Mouse (Mus musculus): ENCODE results near the gene Hist3h2a.

DNA sequence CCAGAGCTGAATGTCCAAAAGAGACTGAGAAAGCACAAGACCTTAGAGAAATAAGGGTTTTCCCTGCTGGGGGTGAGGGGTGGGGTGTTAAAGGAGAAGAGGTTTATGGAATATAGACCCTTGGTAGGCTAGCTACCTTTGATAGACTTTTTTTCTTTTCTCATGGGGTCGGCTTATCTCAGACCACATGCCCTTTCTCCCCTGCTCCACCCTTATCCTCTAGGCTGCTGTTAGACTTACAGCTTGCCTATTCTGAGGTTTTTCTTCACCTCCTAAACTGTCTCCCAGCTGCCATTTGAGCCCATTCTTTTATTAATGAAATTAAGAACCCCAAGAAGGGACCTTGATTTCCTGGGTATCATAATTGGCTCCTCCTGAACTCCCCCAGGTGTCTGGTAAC lies 40.7 kb upstream of the Hist3h2a start:
- TF ChIP-seq POLR2A (IDR thresholded peaks at IDR 0.05; ENCODE audit: insufficient read depth, low read length) (no peak), CTCF (IDR thresholded peaks at IDR 0.05; ENCODE audit: low read depth, low read length) (no peak)

All from ES-Bruce4 (cell line).